Mouse (Mus musculus): ENCODE measurements around the gene Cnr1. TPM values are rescaled to one million over a fixed set of nuclear protein-coding genes. Genes with fewer than 3 reads are reported as not detected.

Cnr1 gene
- polyA plus RNA-seq, 1 experiment from 2014 or later, result 3.2 TPM

DNA sequence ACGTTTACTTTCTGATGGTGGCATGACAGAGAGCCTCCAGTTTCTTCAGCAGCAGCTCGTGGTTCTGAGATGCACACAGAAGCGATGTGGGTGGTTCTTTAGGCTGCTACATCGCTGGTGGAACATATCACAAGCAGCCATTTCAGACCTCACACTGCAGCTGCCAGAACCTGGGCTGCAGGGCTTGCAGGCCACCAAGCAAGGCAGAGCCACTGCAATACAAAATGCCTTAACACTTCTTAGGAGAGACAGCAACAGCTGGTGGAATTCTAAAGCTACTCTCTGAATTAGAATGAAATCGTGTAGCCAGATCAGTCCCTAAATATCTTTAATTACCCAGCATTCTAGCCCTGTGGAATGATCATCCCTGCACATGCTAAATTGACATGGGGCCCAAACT is 3.6 kb upstream of the Cnr1 start:
- Histone ChIP-seq H3K27ac (ENCODE audit: low read depth, low read length) (no peak overlapping the region), H3K9ac (ENCODE audit: low read depth, low read length) (no peak overlapping the region), H3K9me3 (ENCODE audit: control insufficient read depth) (no peaks in the 10 kb centered on the region), H3K4me3 (ENCODE audit: low read depth, low read length) (no peak overlapping the region), H3K36me3 (ENCODE audit: control insufficient read depth, insufficient read depth) (no peaks in the 10 kb centered on the region), H3K4me1 (replicated peaks; ENCODE audit: control insufficient read depth, insufficient read depth, low read length) (no peaks in the 10 kb centered on the region), H3K4me2 (replicated peaks; ENCODE audit: low read depth) (no peak overlapping the region), H3K27me3 (replicated peaks; ENCODE audit: control insufficient read depth, insufficient read depth, low read length) (peaks cover 14% of the 10 kb centered on the region)
- WGBS, result 47% methylated on average over 5 of the region's 5 CpGs
- ATAC-seq, result no peak
- no peak for TF ChIP-seq CTCF (IDR thresholded peaks at IDR 0.05; ENCODE audit: low read depth)

DNA sequence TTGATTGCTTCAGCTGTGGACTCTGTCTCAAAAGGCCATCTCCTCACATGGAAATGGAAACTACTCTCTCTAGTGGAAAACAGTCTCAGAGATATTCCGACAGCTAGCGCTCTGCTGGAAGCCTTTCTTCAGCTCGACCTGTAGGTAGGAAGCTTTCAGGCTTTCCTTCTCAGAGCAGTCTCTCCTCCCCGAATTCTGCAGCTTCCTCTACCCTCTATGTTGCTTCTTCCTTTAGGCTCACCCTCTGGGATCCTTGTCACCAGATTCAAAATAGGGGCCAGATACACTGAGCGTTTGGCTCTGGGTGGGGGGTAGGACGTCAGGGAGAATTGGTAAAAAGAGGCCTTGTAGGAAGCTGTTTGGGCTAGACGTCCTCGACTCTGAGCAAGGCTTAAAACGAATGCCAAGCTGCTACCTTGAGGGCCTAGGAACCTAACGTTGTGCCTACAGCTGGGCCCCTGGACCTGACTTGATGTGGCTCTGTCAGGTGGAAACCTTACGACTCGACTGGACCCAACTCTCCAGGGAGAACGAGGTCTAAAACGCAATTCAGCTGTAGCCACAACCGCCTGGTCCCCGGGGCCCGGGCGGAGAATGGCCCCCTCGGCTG is 1.1 kb upstream of the Cnr1 start:
- Histone ChIP-seq H3K27ac (ENCODE audit: low read depth, low read length) (no peak overlapping the region), H3K4me3 (ENCODE audit: low read depth, low read length) (peak overlapping the region; percentile 60), H3K4me2 (replicated peaks; ENCODE audit: low read depth) (peak overlapping the region; percentile 99), H3K9ac (ENCODE audit: low read depth, low read length) (no peak overlapping the region), H3K4me1 (replicated peaks; ENCODE audit: control insufficient read depth, insufficient read depth, low read length) (no peaks in the 10 kb centered on the region), H3K36me3 (ENCODE audit: control insufficient read depth, insufficient read depth) (no peaks in the 10 kb centered on the region), H3K27me3 (replicated peaks; ENCODE audit: control insufficient read depth, insufficient read depth, low read length) (peaks cover 18% of the 10 kb centered on the region), H3K9me3 (ENCODE audit: control insufficient read depth) (no peaks in the 10 kb centered on the region)
- TF ChIP-seq CTCF (IDR thresholded peaks at IDR 0.05; ENCODE audit: low read depth), result no peak
- WGBS, result 21% methylated on average over 19 of the region's 19 CpGs
- no peak for ATAC-seq

DNA sequence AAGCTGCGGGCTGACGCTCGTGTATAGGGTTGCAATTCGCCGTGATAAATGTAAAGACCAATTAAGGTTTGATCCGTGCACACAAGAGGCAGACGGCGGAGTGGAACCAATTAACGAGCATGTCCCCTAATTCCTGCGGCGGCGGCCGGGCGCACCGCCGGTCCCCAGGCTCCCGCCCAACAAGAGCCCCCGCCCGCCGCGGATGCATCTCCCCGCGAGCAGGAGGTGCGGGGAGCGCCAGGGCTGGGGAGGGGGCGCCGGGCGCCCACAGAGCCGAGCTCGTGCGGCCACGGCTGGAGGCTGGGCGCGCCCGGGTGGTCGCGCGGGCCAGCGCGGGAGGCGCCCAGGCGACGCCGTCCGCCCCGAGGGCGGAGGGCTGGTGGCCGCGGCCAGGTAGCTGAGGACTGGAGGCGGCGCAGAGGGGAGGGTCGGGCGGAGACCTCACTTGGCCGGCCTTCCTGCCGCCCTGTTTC is 596 bp upstream of the Cnr1 start:
- Histone ChIP-seq H3K9ac (ENCODE audit: low read depth, low read length) (peak overlapping the region; percentile 38), H3K27ac (ENCODE audit: low read depth, low read length) (peak overlapping the region; percentile 35; the same call in 1 of the 2 replicates), H3K4me1 (replicated peaks; ENCODE audit: control insufficient read depth, insufficient read depth, low read length) (no peaks in the 10 kb centered on the region), H3K36me3 (ENCODE audit: control insufficient read depth, insufficient read depth) (no peaks in the 10 kb centered on the region), H3K4me2 (replicated peaks; ENCODE audit: low read depth) (peak overlapping the region; percentile 99), H3K4me3 (ENCODE audit: low read depth, low read length) (peak overlapping the region; percentile 60), H3K27me3 (replicated peaks; ENCODE audit: control insufficient read depth, insufficient read depth, low read length) (peaks cover 18% of the 10 kb centered on the region), H3K9me3 (ENCODE audit: control insufficient read depth) (no peaks in the 10 kb centered on the region)
- WGBS, result under 1% methylated on average over 54 of the region's 55 CpGs
- TF ChIP-seq CTCF (IDR thresholded peaks at IDR 0.05; ENCODE audit: low read depth), result no peak
- ATAC-seq, result 0 out of 2 replicates have a peak, but pooled peaks have one; percentile 11

DNA sequence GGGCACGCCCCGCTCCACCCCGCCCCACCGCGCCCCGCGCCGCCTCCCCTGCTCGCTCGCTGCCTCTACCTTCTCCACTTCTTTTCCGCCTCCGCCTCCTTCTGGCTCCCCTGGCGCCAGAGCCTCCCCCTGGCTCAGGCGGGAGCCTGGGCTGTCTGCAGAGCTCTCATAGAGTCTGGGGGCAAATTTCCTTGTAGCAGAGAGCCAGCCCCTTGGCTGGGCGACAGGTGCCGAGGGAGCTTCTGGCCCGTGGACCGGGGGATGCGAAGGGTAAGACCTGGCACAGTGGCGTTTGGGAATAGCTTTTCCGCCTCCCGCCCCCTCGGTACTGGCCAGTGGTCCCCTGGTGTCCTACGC is 474 bp downstream of the Cnr1 start:
- no peak overlapping the region for H3K27ac ChIP-seq (ENCODE audit: low read depth, low read length)
- TF ChIP-seq CTCF (IDR thresholded peaks at IDR 0.05; ENCODE audit: low read depth), result no peak

DNA sequence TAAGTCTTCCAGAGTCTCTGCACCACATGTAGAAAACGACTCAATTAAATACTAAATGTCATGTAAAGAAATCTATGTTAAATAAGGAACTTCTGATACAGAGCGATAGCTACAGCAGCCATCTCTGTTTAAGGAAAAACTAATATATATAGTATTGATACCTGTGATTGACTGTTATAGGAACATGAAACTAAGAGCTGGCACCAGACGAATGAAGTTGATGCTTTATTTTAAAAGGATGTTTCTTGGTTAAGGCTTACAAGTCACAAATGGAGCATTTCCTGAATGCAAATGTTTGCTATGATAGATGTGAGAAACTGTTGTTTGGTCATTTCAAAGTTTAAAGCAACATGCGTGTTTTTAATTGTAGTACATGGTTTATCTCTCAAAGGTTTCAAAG is 1.1 kb downstream of the Cnr1 start:
- ATAC-seq, result no peak
- Histone ChIP-seq H3K9me3 (ENCODE audit: control insufficient read depth) (no peaks in the 10 kb centered on the region), H3K4me2 (replicated peaks; ENCODE audit: low read depth) (peak overlapping the region; percentile 99), H3K4me1 (replicated peaks; ENCODE audit: control insufficient read depth, insufficient read depth, low read length) (no peaks in the 10 kb centered on the region), H3K36me3 (ENCODE audit: control insufficient read depth, insufficient read depth) (no peaks in the 10 kb centered on the region), H3K27ac (ENCODE audit: low read depth, low read length) (no peak overlapping the region), H3K9ac (ENCODE audit: low read depth, low read length) (no peak overlapping the region), H3K27me3 (replicated peaks; ENCODE audit: control insufficient read depth, insufficient read depth, low read length) (peaks cover 18% of the 10 kb centered on the region), H3K4me3 (ENCODE audit: low read depth, low read length) (peak overlapping the region; percentile 60)
- TF ChIP-seq CTCF (IDR thresholded peaks at IDR 0.05; ENCODE audit: low read depth), result no peak
- 51% methylated on average over 4 of the region's 4 CpGs for WGBS

More for the DNA sequence above, 474 bp downstream of the Cnr1 start:
- Histone ChIP-seq H3K27me3 (replicated peaks; ENCODE audit: control insufficient read depth, insufficient read depth, low read length) (peaks cover 18% of the 10 kb centered on the region), H3K4me3 (ENCODE audit: low read depth, low read length) (peak overlapping the region; percentile 60), H3K9me3 (ENCODE audit: control insufficient read depth) (no peaks in the 10 kb centered on the region), H3K4me1 (replicated peaks; ENCODE audit: control insufficient read depth, insufficient read depth, low read length) (no peaks in the 10 kb centered on the region), H3K9ac (ENCODE audit: low read depth, low read length) (peak overlapping the region; percentile 38), H3K36me3 (ENCODE audit: control insufficient read depth, insufficient read depth) (no peaks in the 10 kb centered on the region), H3K4me2 (replicated peaks; ENCODE audit: low read depth) (peak overlapping the region; percentile 99)
- ATAC-seq, result 0 out of 2 replicates have a peak, but pooled peaks have one; percentile 2
- WGBS, result under 1% methylated on average over 23 of the region's 24 CpGs

DNA sequence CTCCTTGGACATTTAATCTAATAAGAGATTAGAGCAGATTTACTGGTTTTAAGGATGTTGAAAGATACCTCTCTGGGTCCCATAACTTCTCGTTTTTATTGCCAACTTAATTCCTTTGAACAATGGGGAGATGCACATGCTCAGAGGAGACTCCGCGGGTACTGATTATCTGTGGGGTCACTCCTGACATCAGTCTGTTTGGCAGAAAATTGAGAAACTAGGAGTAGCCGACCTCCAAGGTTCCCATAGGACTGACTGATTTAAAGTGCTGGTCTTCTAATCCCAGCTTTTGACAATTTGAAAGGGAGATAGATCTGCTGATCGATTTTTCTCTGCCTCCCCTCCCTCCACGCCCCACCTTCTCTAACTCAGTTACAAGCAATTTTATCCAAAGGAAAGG is 1.6 kb downstream of the Cnr1 start:
- H3K4me1 ChIP-seq (replicated peaks; ENCODE audit: control insufficient read depth, insufficient read depth, low read length), result no peaks in the 10 kb centered on the region
- 62% methylated on average over 6 of the region's 6 CpGs for WGBS
- no peak overlapping the region for H3K27ac ChIP-seq (ENCODE audit: low read depth, low read length)
- H3K27me3 ChIP-seq (replicated peaks; ENCODE audit: control insufficient read depth, insufficient read depth, low read length), result peaks cover 18% of the 10 kb centered on the region
- no peaks in the 10 kb centered on the region for H3K36me3 ChIP-seq (ENCODE audit: control insufficient read depth, insufficient read depth)
- TF ChIP-seq CTCF (IDR thresholded peaks at IDR 0.05; ENCODE audit: low read depth), result no peak
- H3K4me2 ChIP-seq (replicated peaks; ENCODE audit: low read depth), result no peak overlapping the region
- ATAC-seq, result no peak
- no peak overlapping the region for H3K9ac ChIP-seq (ENCODE audit: low read depth, low read length)
- no peaks in the 10 kb centered on the region for H3K9me3 ChIP-seq (ENCODE audit: control insufficient read depth)
- H3K4me3 ChIP-seq (ENCODE audit: low read depth, low read length), result no peak overlapping the region

Data from intestine, postnatal 0 days (tissue).